ENCODE assay signal across 20 mouse cellular contexts in the genomic region with DNA sequence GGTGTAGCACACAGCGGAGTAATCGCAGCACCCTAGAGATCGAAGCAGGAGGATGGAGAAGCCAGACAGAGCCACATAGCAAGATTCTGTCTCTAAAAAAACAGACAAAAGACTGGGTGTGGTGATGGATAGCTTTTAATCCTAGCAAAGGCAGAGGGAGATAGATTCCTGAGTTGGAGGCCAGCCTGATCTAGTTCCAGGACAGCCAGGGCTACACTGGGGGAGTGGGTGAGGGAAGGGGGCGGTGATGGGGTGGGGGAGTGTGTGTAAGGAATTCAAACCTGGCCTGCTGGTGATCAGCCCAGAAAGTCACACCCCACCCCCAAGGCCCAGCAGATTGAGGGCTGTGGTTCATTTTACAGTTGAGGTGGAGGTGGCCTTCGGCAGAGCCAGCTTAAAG. TPM values are rescaled to one million over a fixed set of nuclear protein-coding genes. Genes with fewer than 3 reads are reported as not detected.
"Had no signal": no experiment of that assay in that cellular context is flagged by ENCODE, and none has a peak within 500 bp of the region (broad histone marks: within the 10 kb centered on the region; RNA-seq: fewer than 3 reads in every experiment).

No protein-coding gene starts in this region.

- DNase-seq: kidney, adult 18-20 months; kidney, adult 9 months; kidney, postnatal 14 days; left cerebral cortex, postnatal 4 days; liver, postnatal 0 days; lung, embryonic 14.5 days; right cerebral cortex, adult 18-20 months; right cerebral cortex, postnatal 14 days; right cerebral cortex, postnatal 4 days; thymus, adult 2 months; thymus, postnatal 14 days; thymus, postnatal 4 days had no signal

- H3K27me3 ChIP-seq: limb, embryonic 12.5 days; limb, embryonic 15.5 days; midbrain, embryonic 13.5 days had no signal

- H3K4me3 ChIP-seq: limb, embryonic 12.5 days; limb, embryonic 15.5 days; midbrain, embryonic 13.5 days had no signal

- H3K9me3 ChIP-seq: limb, embryonic 12.5 days; limb, embryonic 15.5 days; midbrain, embryonic 13.5 days had no signal

- H3K9ac ChIP-seq: limb, embryonic 12.5 days; limb, embryonic 15.5 days; liver, embryonic 14.5 days; liver, postnatal 0 days; lung, embryonic 14.5 days had no signal

- H3K27ac ChIP-seq: limb, embryonic 12.5 days; limb, embryonic 15.5 days; liver, embryonic 14.5 days; macrophage; midbrain, embryonic 13.5 days; stomach, postnatal 0 days had no signal

- H3K36me3 ChIP-seq: limb, embryonic 12.5 days; limb, embryonic 15.5 days; midbrain, embryonic 13.5 days had no signal

RNA-seq across cellular contexts. Expression of a gene that starts 49.5 kb away (rescaled TPM):
- total RNA-seq: megakaryocyte, adult 5-6 weeks had no signal
- polyA plus RNA-seq: liver, embryonic 14.5 days; macrophage; neural tube, embryonic 11.5 days had no signal
